Mouse (Mus musculus): ENCODE results near the gene Clec9a.

DNA sequence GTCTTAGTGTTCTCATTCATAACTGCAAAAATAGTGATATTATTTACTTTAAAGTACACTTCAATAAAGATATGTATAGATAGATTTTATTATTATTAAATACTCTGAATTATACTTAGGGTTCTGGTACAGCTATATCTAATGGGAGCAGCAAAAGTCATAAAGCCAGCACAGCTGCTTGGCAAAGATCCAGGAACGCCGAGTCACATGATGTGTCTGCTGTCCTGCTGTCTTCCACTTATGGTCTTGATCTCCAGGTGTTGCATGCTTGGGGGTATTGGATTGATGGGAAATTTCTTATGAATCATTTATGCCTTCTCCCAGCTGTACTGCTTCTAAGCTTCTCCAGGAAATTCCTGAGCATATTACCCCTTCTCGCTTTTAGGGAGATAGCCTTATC is 25.2 kb upstream of the Clec9a start:
- TF ChIP-seq CTCF (IDR thresholded peaks at IDR 0.05; ENCODE audit: insufficient read depth, low read length) (no peak), POLR2A (IDR thresholded peaks at IDR 0.05; ENCODE audit: borderline replicate concordance, extremely low read depth, low read depth, low read length) (no peak)

All from lung, adult 2 months (tissue).